Mouse (Mus musculus): Measurements from ENCODE around the gene Tmem128. TPM values are rescaled to one million over a fixed set of nuclear protein-coding genes. Genes with fewer than 3 reads are reported as not detected.

Tmem128 gene
- polyA plus RNA-seq, 1 experiment: 62.5 TPM

DNA sequence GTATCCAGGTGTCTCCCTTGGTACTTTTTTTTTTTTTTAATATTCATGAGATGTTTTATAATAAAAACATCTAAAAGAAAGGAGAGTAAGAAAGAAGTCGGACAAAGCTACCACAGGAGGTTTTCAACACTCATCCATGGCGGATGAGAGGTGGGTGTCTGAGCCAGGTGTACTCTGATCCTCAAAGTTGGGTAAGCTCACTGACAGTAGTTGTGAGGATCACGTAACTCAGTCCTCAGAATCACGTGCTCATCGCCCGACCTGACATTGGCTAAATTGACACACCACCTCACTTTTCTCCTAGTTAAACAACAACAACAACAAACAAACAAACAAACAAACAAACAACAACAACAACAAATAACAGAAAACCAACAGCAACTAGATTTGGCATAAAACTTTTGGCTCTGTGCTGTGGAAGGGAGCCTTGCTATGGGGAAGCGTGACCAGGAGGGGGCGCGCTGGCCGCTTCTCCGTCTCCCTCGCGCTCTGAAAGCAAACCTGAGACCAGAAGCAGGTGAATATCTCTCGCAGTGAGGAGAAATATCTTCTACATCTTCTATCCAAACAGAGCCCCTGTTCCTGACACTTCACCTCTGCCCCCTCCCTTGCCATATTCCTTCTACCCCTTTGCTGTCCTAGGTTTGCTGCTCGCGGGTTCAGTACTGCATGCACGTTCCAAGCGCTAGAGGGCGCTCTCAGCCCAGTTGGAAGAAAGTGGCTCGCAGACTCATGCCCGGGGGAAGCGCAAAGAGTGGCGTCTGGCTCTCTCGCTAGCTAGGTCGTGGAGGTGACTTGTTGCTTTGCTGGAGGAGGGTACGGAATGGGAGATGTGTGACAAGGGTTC is 47.5 kb downstream of the Tmem128 start:
- peaks cover 2% of the 10 kb centered on the region; the same call in 1 of the 2 replicates for H3K4me1 ChIP-seq (ENCODE audit: control insufficient read depth, insufficient read depth, low read length)
- H3K27ac ChIP-seq (ENCODE audit: control insufficient read depth, insufficient read depth, low read depth, low read length): no peak overlapping the region
- no peaks in the 10 kb centered on the region for H3K27me3 ChIP-seq (ENCODE audit: control insufficient read depth, insufficient read depth, low read length)
- no peaks in the 10 kb centered on the region for H3K36me3 ChIP-seq (ENCODE audit: control insufficient read depth, insufficient read depth, low read length)
- peak overlapping the region; percentile 78 for H3K4me3 ChIP-seq (ENCODE audit: control insufficient read depth, low read depth, low read length)
- TF ChIP-seq CTCF (IDR thresholded peaks at IDR 0.05; ENCODE audit: control insufficient read depth, insufficient read depth, insufficient replicate concordance, low read depth, low read length) (peak; percentile 89), POLR2A (IDR thresholded peaks at IDR 0.05; ENCODE audit: control insufficient read depth, low read depth, low read length) (no peak)

DNA sequence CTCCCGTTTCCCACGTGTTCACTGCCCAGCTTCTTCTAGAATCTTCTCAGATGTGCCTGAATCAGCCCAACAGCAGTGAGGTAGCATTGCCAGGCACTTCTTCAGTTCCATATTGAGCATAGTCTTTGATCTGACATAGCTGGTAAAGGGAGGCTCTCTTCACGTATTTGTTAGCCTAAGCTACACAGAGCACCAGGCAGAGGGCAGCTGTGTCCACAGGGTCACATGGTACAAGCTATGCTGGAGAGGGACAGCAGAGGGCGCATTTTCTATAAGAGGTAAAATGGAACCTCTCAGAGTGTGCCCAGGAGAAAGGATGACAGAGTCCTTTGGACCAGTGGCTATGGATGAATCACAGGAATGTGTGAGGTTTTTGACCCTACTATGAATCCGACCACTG is 48.9 kb downstream of the Tmem128 start:
- H3K27ac ChIP-seq (ENCODE audit: control insufficient read depth, insufficient read depth, low read depth, low read length): no peak overlapping the region
- peaks cover 2% of the 10 kb centered on the region; the same call in 1 of the 2 replicates for H3K4me1 ChIP-seq (ENCODE audit: control insufficient read depth, insufficient read depth, low read length)
- H3K36me3 ChIP-seq (ENCODE audit: control insufficient read depth, insufficient read depth, low read length): no peaks in the 10 kb centered on the region
- no peak overlapping the region for H3K4me3 ChIP-seq (ENCODE audit: control insufficient read depth, low read depth, low read length)
- no peaks in the 10 kb centered on the region for H3K27me3 ChIP-seq (ENCODE audit: control insufficient read depth, insufficient read depth, low read length)
- TF ChIP-seq CTCF (IDR thresholded peaks at IDR 0.05; ENCODE audit: control insufficient read depth, insufficient read depth, insufficient replicate concordance, low read depth, low read length) (peak; percentile 32; the same call in 1 of the 2 replicates), POLR2A (IDR thresholded peaks at IDR 0.05; ENCODE audit: control insufficient read depth, low read depth, low read length) (no peak)

DNA sequence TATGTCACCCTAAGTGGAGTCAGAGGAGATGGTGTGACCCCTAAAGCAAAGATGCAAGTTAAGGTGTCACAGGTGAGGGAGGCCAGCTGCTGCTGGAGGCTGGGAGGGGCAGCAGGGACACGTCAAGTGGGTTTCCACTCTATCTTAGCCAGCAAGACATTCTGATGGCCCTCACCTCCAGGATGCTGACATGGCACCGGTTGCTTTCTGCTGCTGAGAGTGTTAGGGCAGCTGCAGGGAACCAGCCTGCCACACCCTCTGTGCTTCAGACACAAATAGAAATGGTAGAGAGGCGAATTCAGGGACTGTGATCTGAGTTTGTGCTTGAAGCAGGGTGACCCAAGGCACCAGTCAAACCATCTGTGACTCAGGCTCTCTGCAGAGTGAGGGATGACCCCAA is 49.8 kb downstream of the Tmem128 start:
- Histone ChIP-seq H3K4me3 (ENCODE audit: control insufficient read depth, low read depth, low read length) (no peak overlapping the region), H3K4me1 (ENCODE audit: control insufficient read depth, insufficient read depth, low read length) (peaks cover 2% of the 10 kb centered on the region; the same call in 1 of the 2 replicates), H3K27me3 (ENCODE audit: control insufficient read depth, insufficient read depth, low read length) (no peaks in the 10 kb centered on the region), H3K27ac (ENCODE audit: control insufficient read depth, insufficient read depth, low read depth, low read length) (no peak overlapping the region), H3K36me3 (ENCODE audit: control insufficient read depth, insufficient read depth, low read length) (no peaks in the 10 kb centered on the region)
- no peak for TF ChIP-seq CTCF (IDR thresholded peaks at IDR 0.05; ENCODE audit: control insufficient read depth, insufficient read depth, insufficient replicate concordance, low read depth, low read length)
- no peak for TF ChIP-seq POLR2A (IDR thresholded peaks at IDR 0.05; ENCODE audit: control insufficient read depth, low read depth, low read length)

Other genes starting within 250 kb of the Tmem128 start
- gene Stx18, start 221.4 kb upstream of the Tmem128 start, polyA plus RNA-seq (2012; rRNA removed): 31.6 and 31.7 TPM in 2 replicates
- gene Nsg1, start 100.3 kb upstream of the Tmem128 start, polyA plus RNA-seq (2012; rRNA removed): 42.5 and 51.6 TPM in 2 replicates
- 23.5 and 24.5 TPM in 2 replicates for gene Zbtb49, start 39.7 kb upstream of the Tmem128 start, polyA plus RNA-seq (2012; rRNA removed)
- gene Lyar, start 39.7 kb upstream of the Tmem128 start, polyA plus RNA-seq (2012; rRNA removed): 313 and 361 TPM in 2 replicates
- gene Otop1, start 15.8 kb downstream of the Tmem128 start, polyA plus RNA-seq (2012; rRNA removed): 0.40 and 0.67 TPM in 2 replicates
- 0.04 TPM in 1 of 2 replicates, not detected in the other for gene Drd5, start 59.2 kb downstream of the Tmem128 start, polyA plus RNA-seq (2012; rRNA removed)
- 0.19 and 0.43 TPM in 2 replicates for gene Slc2a9, start 243.0 kb downstream of the Tmem128 start, polyA plus RNA-seq (2012; rRNA removed)